ENCODE assay signal across 25 mouse cellular contexts in the genomic region with DNA sequence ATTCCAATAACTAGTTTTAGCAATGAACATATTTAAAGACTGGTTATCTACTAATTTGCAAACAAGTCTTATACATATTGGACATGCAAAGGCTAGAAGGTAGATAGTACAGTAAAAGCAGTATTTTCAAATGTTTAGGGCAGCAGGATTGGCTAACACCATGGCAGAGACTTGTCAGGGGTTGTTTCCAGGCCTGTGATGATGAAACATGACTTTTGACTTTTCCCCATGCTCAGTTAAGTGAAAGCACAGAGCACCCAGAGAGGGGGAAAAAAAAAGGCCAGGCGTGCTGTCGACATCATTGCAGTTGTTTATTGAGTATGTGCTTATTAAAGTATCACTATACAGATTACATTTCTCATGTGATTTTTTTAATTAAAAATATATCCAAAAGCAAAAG.
DNase-seq lines count a peak whose midpoint lies in the region; ATAC-seq and TF ChIP-seq lines count a peak whose summit lies in the region.
"Had no signal": no experiment of that assay in that cellular context is flagged by ENCODE, and none has a peak within 500 bp of the region (broad histone marks: within the 10 kb centered on the region; RNA-seq: fewer than 3 reads in every experiment).

No protein-coding gene starts in this region.

- ATAC-seq in liver, embryonic 12.5 days = no peak
- no peak for ATAC-seq in limb, embryonic 11.5 days (ENCODE audit: insufficient number of reproducible peaks, low FRiP score, low TSS enrichment, low read depth)
- ATAC-seq: Patski had no signal

- peaks cover 2% of the 10 kb centered on the region; the same call in 1 of the 2 replicates for H3K4me1 ChIP-seq in liver, adult 2 months (ENCODE audit: control insufficient read depth, insufficient read depth, low read length)
- H3K4me1 ChIP-seq in liver, embryonic 12.5 days = no peaks in the 10 kb centered on the region
- H3K4me1 ChIP-seq in limb, embryonic 11.5 days (ENCODE audit: control insufficient read depth, insufficient read depth, low read length) = no peaks in the 10 kb centered on the region
- H3K4me1 ChIP-seq: heart, embryonic 10.5 days; heart, embryonic 13.5 days; hindbrain, embryonic 12.5 days; hindbrain, embryonic 15.5 days had no signal

- WGBS in liver, adult 2 months = 20% methylated on average over 2 of the region's 2 CpGs
- WGBS in liver, embryonic 12.5 days (ENCODE audit: insufficient replicate concordance) = 85% methylated on average over 2 of the region's 2 CpGs
- WGBS in limb, embryonic 11.5 days = 74% methylated on average over 2 of the region's 2 CpGs

- TF ChIP-seq CTCF in liver, adult 2 months (IDR thresholded peaks at IDR 0.05; ENCODE audit: low read depth, low read length) = no peak

- no peaks in the 10 kb centered on the region for H3K27me3 ChIP-seq in liver, adult 2 months (ENCODE audit: control insufficient read depth, insufficient read depth, low read length)
- no peaks in the 10 kb centered on the region for H3K27me3 ChIP-seq in liver, embryonic 12.5 days (replicated peaks)
- peaks cover 7% of the 10 kb centered on the region; the same call in 1 of the 2 replicates for H3K27me3 ChIP-seq in limb, embryonic 11.5 days (ENCODE audit: control insufficient read depth, insufficient read depth, low read length)
- H3K27me3 ChIP-seq: CH12.LX; forebrain, embryonic 13.5 days; heart, embryonic 13.5 days; hindbrain, embryonic 12.5 days; hindbrain, embryonic 15.5 days; Patski had no signal

- H3K27ac ChIP-seq in liver, adult 2 months (replicated peaks; ENCODE audit: insufficient read depth, low read depth, low read length) = no peak overlapping the region
- no peak overlapping the region for H3K27ac ChIP-seq in liver, embryonic 12.5 days
- no peak overlapping the region for H3K27ac ChIP-seq in limb, embryonic 11.5 days (replicated peaks; ENCODE audit: low read depth, low read length)
- H3K27ac ChIP-seq: forebrain, embryonic 10.5 days; heart, adult 2 months; heart, embryonic 10.5 days; heart, embryonic 13.5 days; hindbrain, embryonic 12.5 days; hindbrain, embryonic 15.5 days had no signal

- no peaks in the 10 kb centered on the region for H3K9me3 ChIP-seq in liver, embryonic 12.5 days (replicated peaks)
- H3K9me3 ChIP-seq in limb, embryonic 11.5 days (ENCODE audit: control insufficient read depth, low read length) = no peaks in the 10 kb centered on the region
- H3K9me3 ChIP-seq: forebrain, embryonic 10.5 days; forebrain, embryonic 13.5 days; G1E; heart, embryonic 10.5 days; heart, embryonic 13.5 days; hindbrain, embryonic 12.5 days; hindbrain, embryonic 15.5 days had no signal

- DNase-seq in liver, adult 2 months (ENCODE audit: extremely low read depth, low read depth, low spot score) = peak; percentile 89
- DNase-seq in adipocyte (ENCODE audit: low spot score) = peak; percentile 27
- peak; percentile 20 for DNase-seq in limb, embryonic 11.5 days (ENCODE audit: low spot score)
- no peak for DNase-seq in lung, postnatal 4 days
- DNase-seq in cerebellum, postnatal 14 days = no peak
- DNase-seq: adrenal gland, adult 2 months; adrenal gland, postnatal 14 days; B cell, adult 2 months; cerebellum, adult 11 months; cerebellum, adult 2 months; cerebellum, adult 9-11 months; gastrocnemius, postnatal 10 days; gastrocnemius, postnatal 36 days; heart, adult 2 months; heart, postnatal 14 days had no signal

- no peaks in the 10 kb centered on the region for H3K79me2 ChIP-seq in liver, adult 2 months (ENCODE audit: control insufficient read depth, insufficient read depth, low read length)

- H3K36me3 ChIP-seq in liver, adult 2 months (ENCODE audit: control insufficient read depth, insufficient read depth, low read length) = peaks cover 20% of the 10 kb centered on the region
- H3K36me3 ChIP-seq in liver, embryonic 12.5 days = peaks cover 9% of the 10 kb centered on the region; the same call in 1 of the 2 replicates
- no peaks in the 10 kb centered on the region for H3K36me3 ChIP-seq in limb, embryonic 11.5 days (ENCODE audit: control insufficient read depth, insufficient read depth, low read length)
- H3K36me3 ChIP-seq: forebrain, embryonic 10.5 days; hindbrain, embryonic 12.5 days; hindbrain, embryonic 15.5 days had no signal

- H3K4me2 ChIP-seq in liver, embryonic 12.5 days = no peak overlapping the region
- no peak overlapping the region for H3K4me2 ChIP-seq in limb, embryonic 11.5 days (ENCODE audit: low read depth, severe bottlenecking)
- H3K4me2 ChIP-seq: forebrain, embryonic 13.5 days; heart, embryonic 13.5 days; hindbrain, embryonic 12.5 days; hindbrain, embryonic 15.5 days had no signal

- TF ChIP-seq POLR2A in liver, adult 2 months (IDR thresholded peaks at IDR 0.05; ENCODE audit: extremely low read depth, insufficient read depth, low read length) = no peak

- no peak overlapping the region for H3K4me3 ChIP-seq in liver, adult 2 months (ENCODE audit: insufficient read depth, low read depth, low read length)
- no peak overlapping the region for H3K4me3 ChIP-seq in liver, embryonic 12.5 days
- H3K4me3 ChIP-seq in limb, embryonic 11.5 days (ENCODE audit: low read depth, low read length) = no peak overlapping the region
- H3K4me3 ChIP-seq: forebrain, embryonic 10.5 days; forebrain, embryonic 13.5 days; heart, adult 2 months; heart, embryonic 10.5 days; heart, embryonic 13.5 days; hindbrain, embryonic 12.5 days; hindbrain, embryonic 15.5 days had no signal

- H3K9ac ChIP-seq in liver, adult 2 months (ENCODE audit: low read depth, low read length) = no peak overlapping the region
- no peak overlapping the region for H3K9ac ChIP-seq in liver, embryonic 12.5 days
- H3K9ac ChIP-seq in limb, embryonic 11.5 days (ENCODE audit: low read length) = no peak overlapping the region
- H3K9ac ChIP-seq: forebrain, embryonic 13.5 days; heart, embryonic 13.5 days; hindbrain, embryonic 12.5 days; hindbrain, embryonic 15.5 days had no signal

Comparison
In these comparisons a context has a peak if more than half of its experiments do, and no peak if none do; other contexts are left out.
1. DNase-seq: peak in liver, adult 2 months (single experiment), adipocyte (single experiment) and limb, embryonic 11.5 days (single experiment); none in lung, postnatal 4 days (0 of 2) and cerebellum, postnatal 14 days (0 of 2).